Mouse (Mus musculus): ENCODE data around the gene Sigirr. TPM values are rescaled to one million over a fixed set of nuclear protein-coding genes. Genes with fewer than 3 reads are reported as not detected.
A peak's percentile ranks its signal among the peaks of the same experiment; 100 is the strongest.

The Sigirr gene
- polyA plus RNA-seq, 1 experiment from 2014 or later: 4.4 TPM

- H3K4me1 ChIP-seq (ENCODE audit: control insufficient read depth, insufficient read depth, low read length): no peaks in the 10 kb centered on the region
- no peak overlapping the region for H3K9ac ChIP-seq (ENCODE audit: low read depth, low read length)
- no peaks in the 10 kb centered on the region for H3K36me3 ChIP-seq (ENCODE audit: control insufficient read depth, insufficient read depth, low read length)
- DNase-seq (ENCODE audit: low spot score) (peak; percentile 91), ATAC-seq (ENCODE audit: low read depth) (peak; percentile 95)
- H3K27ac ChIP-seq (replicated peaks; ENCODE audit: low read depth, low read length): no peak overlapping the region
- no peaks in the 10 kb centered on the region for H3K9me3 ChIP-seq (ENCODE audit: control insufficient read depth, low read length)
- 9% methylated on average over 28 of the region's 37 CpGs for WGBS
- peak overlapping the region; percentile 44 for H3K4me2 ChIP-seq (ENCODE audit: low read depth, low read length)
- peak overlapping the region; percentile 13 for H3K4me3 ChIP-seq (ENCODE audit: low read depth, low read length)
- peaks cover 28% of the 10 kb centered on the region for H3K27me3 ChIP-seq (replicated peaks; ENCODE audit: control insufficient read depth, insufficient read depth, low read length)
Observed at GRCm38 (mm10) chr7:141092051-141092735, 8.2 kb downstream of the Sigirr start.

GRCm38 (mm10) chr7:141090228-141090627, 10.1 kb downstream of the Sigirr start:
- ATAC-seq (ENCODE audit: low read depth) (no peak), DNase-seq (ENCODE audit: low spot score) (no peak)
- Histone ChIP-seq H3K27me3 (replicated peaks; ENCODE audit: control insufficient read depth, insufficient read depth, low read length) (peaks cover 28% of the 10 kb centered on the region), H3K9ac (ENCODE audit: low read depth, low read length) (no peak overlapping the region), H3K4me3 (ENCODE audit: low read depth, low read length) (no peak overlapping the region), H3K4me1 (ENCODE audit: control insufficient read depth, insufficient read depth, low read length) (no peaks in the 10 kb centered on the region), H3K36me3 (ENCODE audit: control insufficient read depth, insufficient read depth, low read length) (no peaks in the 10 kb centered on the region), H3K4me2 (ENCODE audit: low read depth, low read length) (no peak overlapping the region), H3K27ac (replicated peaks; ENCODE audit: low read depth, low read length) (no peak overlapping the region), H3K9me3 (ENCODE audit: control insufficient read depth, low read length) (no peaks in the 10 kb centered on the region)
- 71% methylated on average over 8 of the region's 8 CpGs for WGBS

- peaks cover 28% of the 10 kb centered on the region for H3K27me3 ChIP-seq (replicated peaks; ENCODE audit: control insufficient read depth, insufficient read depth, low read length)
- H3K4me3 ChIP-seq (ENCODE audit: low read depth, low read length): no peak overlapping the region
- no peaks in the 10 kb centered on the region for H3K4me1 ChIP-seq (ENCODE audit: control insufficient read depth, insufficient read depth, low read length)
- DNase-seq (ENCODE audit: low spot score): no peak
- 0 out of 2 replicates have a peak overlapping the region, but pooled peaks have one; percentile 19 for H3K9ac ChIP-seq (ENCODE audit: low read depth, low read length)
- no peaks in the 10 kb centered on the region for H3K9me3 ChIP-seq (ENCODE audit: control insufficient read depth, low read length)
- H3K36me3 ChIP-seq (ENCODE audit: control insufficient read depth, insufficient read depth, low read length): no peaks in the 10 kb centered on the region
- WGBS: 25% methylated on average over 12 of the region's 18 CpGs
- no peak overlapping the region; the same call in 1 of the 2 replicates for H3K4me2 ChIP-seq (ENCODE audit: low read depth, low read length)
- ATAC-seq (ENCODE audit: low read depth): no peak
- no peak overlapping the region for H3K27ac ChIP-seq (replicated peaks; ENCODE audit: low read depth, low read length)
Observed at GRCm38 (mm10) chr7:141088473-141088872, 11.9 kb downstream of the Sigirr start.

- DNase-seq (ENCODE audit: low spot score) (no peak), ATAC-seq (ENCODE audit: low read depth) (no peak)
- H3K9me3 ChIP-seq (ENCODE audit: control insufficient read depth, low read length): no peaks in the 10 kb centered on the region
- no peak overlapping the region for H3K9ac ChIP-seq (ENCODE audit: low read depth, low read length)
- no peaks in the 10 kb centered on the region for H3K4me1 ChIP-seq (ENCODE audit: control insufficient read depth, insufficient read depth, low read length)
- peaks cover 28% of the 10 kb centered on the region for H3K27me3 ChIP-seq (replicated peaks; ENCODE audit: control insufficient read depth, insufficient read depth, low read length)
- no peak overlapping the region for H3K4me3 ChIP-seq (ENCODE audit: low read depth, low read length)
- H3K4me2 ChIP-seq (ENCODE audit: low read depth, low read length): no peak overlapping the region
- no peak overlapping the region for H3K27ac ChIP-seq (replicated peaks; ENCODE audit: low read depth, low read length)
- 31% methylated on average over 8 of the region's 8 CpGs for WGBS
- H3K36me3 ChIP-seq (ENCODE audit: control insufficient read depth, insufficient read depth, low read length): no peaks in the 10 kb centered on the region
Observed at GRCm38 (mm10) chr7:141087894-141088293, 12.5 kb downstream of the Sigirr start.

- Histone ChIP-seq H3K9me3 (ENCODE audit: control insufficient read depth, low read length) (no peaks in the 10 kb centered on the region), H3K9ac (ENCODE audit: low read depth, low read length) (peak overlapping the region; percentile 62), H3K4me2 (ENCODE audit: low read depth, low read length) (peak overlapping the region; percentile 41), H3K27ac (replicated peaks; ENCODE audit: low read depth, low read length) (peak overlapping the region; percentile 65), H3K4me1 (ENCODE audit: control insufficient read depth, insufficient read depth, low read length) (no peaks in the 10 kb centered on the region), H3K27me3 (replicated peaks; ENCODE audit: control insufficient read depth, insufficient read depth, low read length) (no peaks in the 10 kb centered on the region), H3K36me3 (ENCODE audit: control insufficient read depth, insufficient read depth, low read length) (no peaks in the 10 kb centered on the region), H3K4me3 (ENCODE audit: low read depth, low read length) (peak overlapping the region; percentile 35)
- ATAC-seq (ENCODE audit: low read depth): peak; percentile 73; the same call in 1 of the 2 replicates
- WGBS: 23% methylated on average over 17 of the region's 34 CpGs
- peak; percentile 59 for DNase-seq (ENCODE audit: low spot score)
Observed at GRCm38 (mm10) chr7:141079481-141080449, 20.6 kb downstream of the Sigirr start.

GRCm38 (mm10) chr7:141078876-141079275, 21.5 kb downstream of the Sigirr start:
- no peak overlapping the region for H3K9ac ChIP-seq (ENCODE audit: low read depth, low read length)
- DNase-seq (ENCODE audit: low spot score): peak; percentile 50
- no peaks in the 10 kb centered on the region for H3K9me3 ChIP-seq (ENCODE audit: control insufficient read depth, low read length)
- WGBS: 56% methylated on average over 4 of the region's 4 CpGs
- H3K4me1 ChIP-seq (ENCODE audit: control insufficient read depth, insufficient read depth, low read length): no peaks in the 10 kb centered on the region
- peak; percentile 48; the same call in 1 of the 2 replicates for ATAC-seq (ENCODE audit: low read depth)
- H3K27ac ChIP-seq (replicated peaks; ENCODE audit: low read depth, low read length): peak overlapping the region; percentile 65
- no peak overlapping the region for H3K4me3 ChIP-seq (ENCODE audit: low read depth, low read length)
- no peaks in the 10 kb centered on the region for H3K27me3 ChIP-seq (replicated peaks; ENCODE audit: control insufficient read depth, insufficient read depth, low read length)
- peak overlapping the region; percentile 41 for H3K4me2 ChIP-seq (ENCODE audit: low read depth, low read length)
- H3K36me3 ChIP-seq (ENCODE audit: control insufficient read depth, insufficient read depth, low read length): no peaks in the 10 kb centered on the region

GRCm38 (mm10) chr7:141077841-141078240, 22.5 kb downstream of the Sigirr start, which contains the start of gene Pkp3:
TSS of gene Pkp3 (plus strand) at chr7:141078218.
- H3K4me2 ChIP-seq (ENCODE audit: low read depth, low read length): peak within 1 kb of the TSS; percentile 41; the same call in 1 of the 2 replicates
- no peak within 1 kb of the TSS for H3K4me3 ChIP-seq (ENCODE audit: low read depth, low read length)
- H3K4me1 ChIP-seq (ENCODE audit: control insufficient read depth, insufficient read depth, low read length): no peaks in the 10 kb centered on the region
- 85% methylated on average over 15 of the region's 15 CpGs for WGBS
- ATAC-seq (ENCODE audit: low read depth) (no peak), DNase-seq (ENCODE audit: low spot score) (no peak)
- H3K27ac ChIP-seq (replicated peaks; ENCODE audit: low read depth, low read length): peak within 1 kb of the TSS; percentile 65
- H3K27me3 ChIP-seq (replicated peaks; ENCODE audit: control insufficient read depth, insufficient read depth, low read length): no peaks in the 10 kb centered on the region
- peak within 1 kb of the TSS; percentile 37; the same call in 1 of the 2 replicates for H3K9ac ChIP-seq (ENCODE audit: low read depth, low read length)
- no peaks in the 10 kb centered on the region for H3K9me3 ChIP-seq (ENCODE audit: control insufficient read depth, low read length)
- H3K36me3 ChIP-seq (ENCODE audit: control insufficient read depth, insufficient read depth, low read length): no peaks in the 10 kb centered on the region

- Histone ChIP-seq H3K4me3 (ENCODE audit: low read depth, low read length) (no peak overlapping the region), H3K9me3 (ENCODE audit: control insufficient read depth, low read length) (no peaks in the 10 kb centered on the region), H3K27me3 (replicated peaks; ENCODE audit: control insufficient read depth, insufficient read depth, low read length) (peaks cover 17% of the 10 kb centered on the region), H3K9ac (ENCODE audit: low read depth, low read length) (no peak overlapping the region), H3K4me1 (ENCODE audit: control insufficient read depth, insufficient read depth, low read length) (peaks cover 8% of the 10 kb centered on the region; the same call in 1 of the 2 replicates), H3K27ac (replicated peaks; ENCODE audit: low read depth, low read length) (no peak overlapping the region), H3K4me2 (ENCODE audit: low read depth, low read length) (no peak overlapping the region), H3K36me3 (ENCODE audit: control insufficient read depth, insufficient read depth, low read length) (0 out of 2 replicates have a peak, but pooled peaks cover 2% of the 10 kb centered on the region)
- ATAC-seq (ENCODE audit: low read depth): no peak
- DNase-seq (ENCODE audit: low spot score): no peak
- 78% methylated on average over 4 of the region's 4 CpGs for WGBS
Observed at GRCm38 (mm10) chr7:141073782-141074181, 26.6 kb downstream of the Sigirr start.
